Mouse (Mus musculus) erythroid progenitor cell, adult 5-6 weeks (primary cell): ENCODE measurements around the gene Ckap2l. TPM values are rescaled to one million over a fixed set of nuclear protein-coding genes. Genes with fewer than 3 reads are reported as not detected.

Experiments used
- ATAC-seq: replicated peaks from 2 replicates; pipeline ENCODE4 v1.8.0; 2016; ENCODE audit warnings: moderate number of reproducible peaks, mild to moderate bottlenecking, moderate TSS enrichment, inconsistent platforms; ENCODE audit not compliant: poor library complexity, low FRiP score, severe bottlenecking
- total RNA-seq, 2 experiments: library from RNA; stranded (forward) in 1 of 2; stranded (reverse) in 1 of 2; fragments of 150-400 nt in 1 of 2; fragments of 186-747, 209-891 nt in 1 of 2; gene quantifications; 2 replicates each; pipeline versions ENCODE4 v1.2.3 to v1.2.4; 2015 to 2017; ENCODE audit warnings: low replicate concordance in 2 of 2

The Ckap2l gene
- total RNA-seq, 2 experiments from 2014 or later, result 200 to 290 TPM

DNA sequence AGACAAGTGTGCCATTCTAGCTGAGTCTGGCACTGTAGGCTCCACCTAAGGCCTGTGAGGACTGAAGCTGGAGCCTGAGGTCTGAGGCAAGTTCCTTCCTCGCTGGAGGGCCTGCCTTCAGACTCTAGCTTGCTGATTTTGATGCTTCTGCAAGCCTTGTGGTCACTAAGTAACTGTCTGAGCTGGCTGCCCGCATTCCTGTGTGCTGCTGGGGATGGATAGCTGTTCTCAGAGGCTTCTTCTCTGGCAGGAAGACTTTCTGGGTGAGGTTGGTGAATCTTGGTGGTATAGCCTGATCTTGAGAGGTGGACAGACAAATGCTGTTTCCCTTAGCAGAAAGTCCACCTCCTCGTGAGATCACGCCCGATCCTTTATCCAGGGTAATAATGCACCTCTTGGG lies 29.3 kb downstream of the Ckap2l start:
- no peak for ATAC-seq

DNA sequence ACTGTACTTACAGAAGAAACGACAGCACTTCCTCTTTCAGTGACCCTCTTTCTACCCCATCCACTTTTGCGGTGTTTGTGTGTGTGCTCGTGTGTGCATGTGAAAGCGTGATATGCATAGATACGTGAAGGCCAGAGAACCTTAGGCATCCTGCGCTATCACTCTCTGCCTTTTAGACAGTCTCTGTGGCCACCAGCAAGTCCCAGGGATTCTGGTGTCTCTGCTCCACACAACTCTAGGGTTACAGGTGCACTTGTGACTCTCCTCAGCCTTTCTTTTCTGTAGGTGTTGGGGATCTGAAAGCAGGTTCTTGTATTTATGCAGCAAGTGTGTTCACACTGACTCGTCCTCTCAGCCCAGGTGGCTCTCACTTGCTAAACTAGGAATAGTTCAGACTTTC lies 31.7 kb downstream of the Ckap2l start:
- ATAC-seq, result no peak

DNA sequence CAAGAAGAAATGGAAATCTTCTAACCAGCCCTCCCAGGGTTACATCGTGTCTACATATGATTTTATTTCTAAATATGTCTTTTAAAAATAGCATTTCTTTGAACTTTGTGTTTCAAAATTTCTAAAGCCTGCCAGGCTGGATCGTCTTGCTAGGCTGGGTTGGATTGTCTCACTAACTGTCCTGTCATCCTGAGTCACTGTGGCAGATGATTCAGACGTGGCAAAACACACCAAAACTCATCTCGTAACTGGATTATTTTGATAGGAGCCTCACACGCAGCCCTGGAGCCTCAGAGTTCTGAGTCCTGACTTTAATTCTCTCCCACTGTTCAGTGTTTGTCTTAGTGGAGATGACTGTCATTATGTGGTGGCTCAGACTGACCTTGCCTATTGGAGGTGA lies 33.9 kb downstream of the Ckap2l start:
- no peak for ATAC-seq

DNA sequence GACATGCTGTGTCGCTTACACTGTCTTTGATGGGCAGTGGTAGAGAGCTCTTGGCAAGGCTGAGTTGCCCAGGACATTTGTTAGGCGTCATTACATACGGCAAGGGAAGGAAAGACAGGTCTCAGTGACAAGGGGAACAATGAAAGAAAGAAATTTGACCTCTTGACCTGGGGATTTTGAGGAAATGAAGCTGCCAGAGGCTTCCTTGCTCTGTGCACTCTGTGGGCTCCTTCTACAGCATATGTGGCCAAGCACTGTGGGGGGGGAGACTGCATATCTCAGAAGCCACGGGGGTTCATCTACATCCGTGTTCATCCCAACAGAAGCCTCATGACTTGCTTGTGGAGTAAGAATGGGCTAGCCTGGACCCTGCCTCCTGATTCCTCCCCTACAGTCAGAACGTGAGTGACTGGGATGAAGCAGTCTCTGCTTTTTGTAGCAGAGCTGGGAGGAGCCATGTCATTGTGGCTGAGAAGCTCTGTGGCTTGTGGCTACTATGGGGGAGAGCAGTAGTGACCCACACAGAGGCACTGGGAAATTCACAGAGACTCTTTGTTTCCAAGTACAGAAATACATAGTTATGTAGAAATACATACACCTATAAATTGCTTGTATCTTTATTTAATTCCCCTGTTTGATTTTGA lies 35.7 kb downstream of the Ckap2l start:
- ATAC-seq, result no peak

DNA sequence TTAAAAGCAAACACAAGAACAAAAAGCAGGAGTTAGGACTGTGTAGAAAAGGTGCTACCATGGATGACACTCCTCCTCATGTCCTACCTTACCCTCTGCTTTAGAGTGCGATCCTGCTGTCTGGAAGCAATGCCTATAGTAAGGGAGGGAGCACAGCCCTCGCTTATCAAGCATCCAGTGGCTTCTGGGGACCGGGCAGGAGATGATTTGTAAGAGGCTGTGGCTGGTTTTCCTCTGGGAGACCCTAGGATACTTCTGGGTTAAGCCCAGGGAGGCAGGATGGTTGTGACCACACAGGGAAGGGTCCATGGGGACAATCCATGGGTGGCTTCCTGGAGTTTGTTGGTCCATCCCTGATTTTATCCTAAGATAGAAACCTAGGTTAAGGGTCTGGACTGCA lies 36.4 kb downstream of the Ckap2l start:
- no peak for ATAC-seq

DNA sequence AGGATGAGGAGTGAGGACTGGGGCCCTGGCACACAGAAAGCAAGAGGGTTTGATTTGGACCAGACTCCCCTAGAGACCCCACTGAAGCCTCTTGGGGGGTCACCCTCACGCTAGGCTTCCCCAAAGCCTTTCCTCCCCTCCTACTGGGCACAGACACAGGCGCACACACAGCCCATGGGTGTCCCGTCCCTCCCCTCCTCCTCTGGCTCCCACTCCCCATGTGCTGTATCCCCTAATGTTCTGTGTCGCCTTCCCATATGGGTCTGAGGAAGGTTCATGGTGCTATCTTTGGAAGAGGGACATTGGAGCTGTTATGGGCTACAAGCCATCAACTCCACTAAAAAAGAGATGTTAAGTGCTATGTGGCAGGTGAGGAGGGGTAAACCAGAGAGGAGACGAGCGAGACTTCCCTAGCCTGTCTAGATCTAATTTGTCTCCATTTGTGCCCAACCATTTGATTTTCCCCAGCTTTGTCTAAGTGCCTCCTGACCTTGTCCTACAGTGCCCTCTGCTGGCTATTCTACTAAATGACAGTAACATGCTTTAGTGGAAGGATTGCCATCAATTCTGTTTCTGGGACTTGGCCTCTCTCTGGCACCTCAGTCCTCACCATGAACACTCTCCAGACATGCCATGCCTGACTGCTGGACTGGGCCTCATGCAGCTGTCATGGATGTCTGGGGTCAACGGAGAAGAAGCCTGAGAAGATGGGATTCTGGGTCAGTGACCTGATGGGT lies 38.4 kb downstream of the Ckap2l start:
- peak; percentile 77 for ATAC-seq

DNA sequence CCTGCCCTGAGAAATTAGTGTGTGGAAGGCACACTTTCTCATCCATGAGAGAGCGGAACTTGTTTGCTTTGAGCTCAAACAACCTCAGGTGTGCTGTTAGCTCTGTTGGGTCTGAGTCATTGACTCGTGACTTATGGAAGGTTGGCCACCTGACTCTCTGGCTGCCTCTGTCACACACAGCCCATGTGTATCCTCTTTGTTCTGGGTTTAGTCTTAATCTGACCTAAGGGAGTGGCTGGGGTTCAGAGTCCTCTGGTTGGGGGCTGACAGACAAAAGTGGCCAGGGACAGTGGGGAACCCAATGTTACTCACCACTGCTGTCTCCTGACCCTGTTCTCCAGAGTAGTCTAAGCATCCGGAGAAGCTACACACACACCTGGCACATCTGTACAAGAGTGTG lies 39.0 kb downstream of the Ckap2l start:
- no peak for ATAC-seq

DNA sequence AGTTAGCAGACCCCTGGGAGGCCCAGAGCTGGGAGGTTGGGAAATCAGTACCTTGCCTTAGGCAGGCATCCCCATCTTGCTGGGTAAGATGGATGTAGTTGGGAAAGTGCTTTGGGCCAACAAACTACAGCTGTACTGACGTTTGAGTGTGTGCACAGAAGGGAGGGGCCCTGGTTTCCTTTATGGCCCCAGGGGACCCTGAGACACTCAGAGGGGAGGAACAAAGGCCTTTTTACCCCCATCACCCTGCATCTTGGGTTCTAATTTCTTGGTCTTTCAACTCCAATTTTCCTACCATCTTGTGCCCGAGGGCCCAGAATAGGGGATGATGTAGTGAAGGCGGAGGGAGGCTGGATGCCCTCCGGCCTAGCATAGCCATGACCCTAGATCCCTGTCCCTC lies 41.0 kb downstream of the Ckap2l start:
- ATAC-seq, result no peak

DNA sequence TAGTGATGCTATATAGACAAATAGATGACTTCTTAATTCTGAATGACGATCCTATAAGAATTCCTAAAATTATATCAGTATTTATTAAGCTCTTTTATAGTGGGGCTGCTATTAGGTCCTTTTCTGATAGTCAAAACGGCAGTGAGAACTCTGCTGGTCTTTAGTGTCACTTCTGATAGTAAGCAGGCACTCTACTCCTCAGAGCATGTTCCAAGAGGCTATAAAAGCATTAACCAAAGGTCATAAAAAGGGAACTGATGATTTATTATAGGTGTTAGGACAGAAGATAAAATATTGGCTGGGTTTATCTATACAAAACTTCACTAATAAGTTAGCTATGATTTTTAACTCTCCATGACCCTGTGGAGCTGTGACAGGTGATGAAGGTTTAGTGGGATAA lies 42.9 kb downstream of the Ckap2l start:
- no peak for ATAC-seq

DNA sequence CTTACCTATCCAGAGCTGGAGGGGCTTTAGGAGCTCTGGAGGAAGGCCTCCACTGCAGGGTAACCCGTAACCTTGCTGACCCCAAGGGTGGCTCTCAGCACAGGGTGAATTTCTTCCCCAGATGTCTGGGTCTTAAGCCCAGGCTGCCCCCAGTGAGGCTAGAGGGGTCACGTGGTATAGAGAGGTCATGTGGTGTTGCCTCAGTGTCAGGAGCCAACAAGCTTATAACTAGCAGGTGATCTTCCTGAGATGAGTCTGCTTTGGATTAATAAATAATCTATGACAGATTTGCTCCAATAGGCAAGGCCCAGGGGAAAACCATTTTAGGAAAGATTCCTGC lies 43.4 kb downstream of the Ckap2l start:
- ATAC-seq, result no peak

DNA sequence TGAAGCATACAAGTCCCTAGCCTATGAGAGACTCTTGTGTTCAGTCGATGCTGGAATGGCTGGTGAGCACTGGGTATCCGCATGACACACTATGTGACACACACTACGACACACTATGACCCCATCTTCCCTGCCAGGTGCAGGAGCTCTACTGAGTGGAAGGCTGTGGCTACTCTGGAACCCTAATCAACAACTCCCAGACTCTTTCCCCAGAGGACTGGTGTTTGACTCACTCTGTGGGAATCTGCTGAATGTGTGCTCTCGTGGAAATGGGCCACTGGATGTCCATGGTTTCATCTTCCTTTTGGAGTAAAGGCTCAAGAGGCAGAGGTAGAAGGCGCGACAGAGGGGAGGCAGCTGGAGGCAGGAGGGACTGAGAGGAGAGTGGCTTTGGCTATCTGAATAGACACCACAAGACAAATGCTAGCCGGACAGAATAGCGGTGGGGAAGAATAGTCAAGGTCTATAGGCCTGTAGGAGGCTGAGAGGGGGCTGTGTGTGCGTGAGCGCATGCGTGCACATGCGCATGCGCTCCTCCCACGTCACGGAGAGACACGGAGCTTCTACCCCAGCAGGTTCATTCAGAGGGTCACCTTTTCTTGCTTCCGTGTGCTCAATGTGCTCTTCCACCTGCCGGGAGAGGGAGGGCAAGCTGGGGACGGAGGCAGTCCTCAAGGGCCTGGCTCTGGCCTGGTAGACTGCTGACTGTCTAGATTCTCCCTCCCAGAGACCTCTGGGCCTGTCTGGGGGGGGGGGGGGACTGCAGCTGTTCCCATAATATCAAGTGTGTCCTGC lies 44.0 kb downstream of the Ckap2l start:
- ATAC-seq, result no peak

DNA sequence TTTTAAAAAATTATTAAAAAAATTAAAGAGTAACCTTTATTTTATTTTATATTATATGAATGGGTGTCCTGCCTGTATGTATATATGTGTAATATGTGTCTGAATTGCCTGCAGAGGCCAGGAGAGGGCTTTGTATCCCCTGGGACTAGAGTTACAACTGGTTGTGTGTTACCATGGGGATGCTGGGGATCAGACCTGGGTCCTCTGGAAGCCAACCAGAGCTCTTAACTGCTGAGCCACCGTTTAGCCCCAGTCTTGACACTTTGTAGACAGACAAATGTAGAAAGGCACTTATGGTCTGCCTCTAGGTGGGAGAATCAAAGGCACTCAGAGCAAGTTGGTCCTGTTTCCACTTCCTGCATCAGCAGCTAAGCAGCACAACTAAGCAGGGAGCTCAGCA lies 47.7 kb downstream of the Ckap2l start:
- no peak for ATAC-seq

DNA sequence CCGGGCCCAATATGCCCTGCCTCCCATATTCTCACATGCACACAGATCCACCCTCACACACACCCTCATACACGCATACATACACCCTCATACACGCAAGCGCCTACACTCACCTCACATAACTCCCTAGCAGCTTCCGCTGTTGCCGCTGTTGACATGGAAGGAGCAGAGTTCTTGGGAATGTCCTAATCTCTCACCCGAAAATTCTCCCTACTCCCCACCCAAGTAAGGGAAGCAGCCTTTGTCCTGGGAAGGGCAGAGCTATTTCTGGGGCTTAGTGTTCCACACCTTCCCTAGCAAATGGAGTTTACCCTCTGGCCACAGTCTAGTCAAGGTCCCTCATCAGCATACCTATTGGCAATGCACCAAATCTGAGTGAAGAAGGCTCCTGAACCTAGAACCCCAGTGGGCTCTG lies 49.3 kb downstream of the Ckap2l start:
- no peak for ATAC-seq

DNA sequence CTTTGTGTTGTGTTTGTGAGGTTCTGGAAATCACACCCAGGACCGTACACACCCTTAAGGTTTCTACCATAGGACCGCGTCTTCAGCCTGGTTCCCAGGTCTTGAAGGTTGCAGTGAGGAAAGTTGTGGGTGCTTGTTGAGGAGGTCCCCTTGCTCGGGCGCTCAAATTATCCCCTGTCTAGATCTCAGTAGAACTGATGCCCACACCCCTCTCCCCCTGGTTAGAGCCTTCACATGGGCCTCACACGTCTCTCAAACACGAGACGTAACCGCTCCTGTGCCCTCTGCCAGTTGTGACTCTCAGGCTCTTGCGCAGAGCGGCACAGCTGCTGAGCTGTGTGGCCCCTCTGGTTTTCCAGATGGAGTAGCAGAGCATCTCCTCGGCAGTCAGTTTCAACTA lies 50.1 kb downstream of the Ckap2l start:
- no peak for ATAC-seq

DNA sequence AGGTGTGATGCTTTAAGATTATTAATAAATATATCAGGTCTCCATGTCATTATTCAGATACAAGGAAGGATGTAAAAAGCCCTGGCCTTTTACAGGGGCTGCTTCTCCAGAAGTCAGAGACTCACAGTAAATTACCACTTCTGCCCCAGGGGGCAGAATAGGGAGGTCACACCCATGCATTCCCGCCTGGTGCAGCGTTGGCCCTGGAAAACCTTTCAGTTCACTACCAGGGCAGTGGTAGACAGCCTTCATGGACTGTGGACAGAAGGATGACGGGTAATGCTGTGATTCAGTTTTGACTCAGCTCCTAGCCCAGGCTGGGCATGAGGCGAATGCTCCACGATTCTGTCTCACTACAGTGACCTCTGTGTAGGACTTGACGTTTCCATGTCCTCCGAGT lies 50.6 kb downstream of the Ckap2l start:
- no peak for ATAC-seq

DNA sequence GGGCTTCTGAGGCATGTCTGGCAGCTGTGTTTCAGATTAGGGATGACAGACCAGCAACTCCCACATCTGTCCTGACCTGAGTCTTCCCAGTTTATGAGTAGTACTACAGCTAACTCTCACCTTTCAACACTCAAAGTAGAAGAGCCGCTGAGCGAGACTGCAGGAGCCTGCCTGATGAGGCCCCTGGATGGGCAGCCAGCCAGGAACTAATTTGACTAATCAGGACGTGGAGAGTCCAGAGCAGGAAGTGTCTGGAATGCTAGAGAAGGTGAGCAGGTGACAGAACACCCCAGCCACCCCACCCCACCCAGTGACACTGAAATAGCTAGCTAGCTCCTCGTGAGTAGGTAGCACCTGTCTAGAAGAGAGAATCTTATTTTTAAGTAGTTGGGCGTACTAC lies 51.4 kb downstream of the Ckap2l start:
- no peak for ATAC-seq

DNA sequence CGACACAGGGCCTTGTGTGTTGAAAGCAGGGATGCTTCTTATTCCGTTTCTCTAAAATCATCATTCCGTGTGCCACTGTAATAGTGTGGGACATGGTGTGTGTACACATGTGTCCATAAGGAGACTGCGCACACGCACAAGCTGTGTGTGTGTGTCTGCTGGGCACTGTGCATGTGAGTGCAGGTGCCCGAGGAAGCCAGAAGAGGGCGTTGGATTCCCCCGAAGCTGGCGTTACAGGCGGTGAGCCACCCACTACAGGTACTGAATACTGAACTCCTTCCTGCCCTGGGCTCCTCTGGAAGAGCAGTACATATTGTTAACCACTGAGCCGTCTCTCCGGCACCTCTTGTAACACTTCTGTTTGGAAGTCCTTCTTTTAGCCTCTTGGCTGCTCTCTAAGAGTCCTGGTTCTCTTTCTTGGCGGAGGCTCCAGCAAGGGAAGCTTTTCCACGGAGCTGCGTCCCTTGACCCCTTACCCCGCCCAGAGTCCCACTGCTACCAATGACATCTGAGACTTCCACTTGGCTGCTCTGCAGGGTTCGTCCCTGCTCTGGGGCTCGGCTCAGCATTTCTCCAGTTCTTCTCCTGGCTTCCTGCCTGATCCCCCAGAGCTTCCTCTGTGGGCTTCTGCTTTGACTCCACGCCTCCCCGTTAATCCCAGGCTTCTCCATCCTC lies 52.4 kb downstream of the Ckap2l start:
- no peak for ATAC-seq

DNA sequence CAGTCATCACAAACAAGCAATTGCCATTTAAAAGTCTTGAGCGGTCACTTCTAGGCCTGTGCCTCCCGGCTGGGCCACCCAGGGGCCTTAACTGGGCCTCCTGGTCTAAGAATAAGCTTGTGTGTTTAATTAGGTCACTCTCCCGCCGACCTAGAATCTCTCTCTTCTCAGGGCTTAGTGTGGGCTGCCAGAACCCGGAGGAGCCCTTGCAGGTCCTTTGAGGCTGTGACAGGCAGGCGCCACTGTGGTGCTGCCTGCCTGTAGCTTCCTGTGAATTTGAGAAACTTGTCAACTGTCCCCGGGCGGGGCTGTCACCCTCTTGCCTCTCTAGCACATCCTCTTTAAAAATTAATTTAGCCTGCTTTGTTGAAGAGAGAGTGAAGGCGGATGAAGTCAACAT lies 53.2 kb downstream of the Ckap2l start:
- ATAC-seq, result no peak

DNA sequence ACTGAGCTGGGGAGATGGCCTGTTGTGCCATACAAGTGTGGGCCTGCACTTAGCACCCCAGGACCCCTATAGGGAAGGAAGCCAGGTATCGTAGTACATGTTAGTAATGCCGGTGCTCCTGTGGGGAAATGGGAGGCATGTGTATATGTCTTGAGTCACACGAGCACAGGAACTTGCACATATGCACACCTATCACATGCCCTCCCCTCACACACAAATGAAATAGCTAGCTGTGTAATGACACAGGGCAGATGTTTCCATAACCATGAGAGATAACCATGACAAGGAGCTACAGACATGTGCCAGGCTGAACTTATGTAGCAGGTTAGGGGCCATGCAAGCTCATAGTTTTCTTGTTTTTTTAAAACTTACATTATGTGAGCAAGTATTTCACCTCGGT lies 54.0 kb downstream of the Ckap2l start:
- ATAC-seq, result peak; percentile 61
